In the genomic region with DNA sequence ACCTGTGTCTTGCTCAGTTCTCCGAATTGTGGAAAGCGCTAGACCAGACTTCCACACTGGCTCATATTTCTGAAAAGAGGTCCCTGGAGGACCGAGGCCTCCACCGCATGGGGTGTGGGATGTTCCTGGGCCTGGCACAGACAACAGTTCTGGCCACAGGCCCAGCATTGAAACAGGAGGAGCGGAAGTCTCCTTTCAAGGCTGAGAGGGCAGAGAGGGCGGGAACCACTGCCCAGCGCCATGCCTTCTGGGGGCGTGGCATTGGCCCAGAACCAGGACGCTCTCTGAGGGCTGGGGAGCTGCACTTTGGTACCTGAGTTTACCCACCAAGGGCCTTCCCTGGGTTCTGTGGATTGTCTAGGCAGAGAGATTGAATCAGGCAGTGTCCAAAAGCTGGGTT, we compare ENCODE assay signal across 9 mouse cellular contexts. TPM values are rescaled to one million over a fixed set of nuclear protein-coding genes. Genes with fewer than 3 reads are reported as not detected.
A peak's percentile ranks its signal among the peaks of the same experiment; 100 is the strongest.
DNase-seq lines count a peak whose midpoint lies in the region; ATAC-seq and TF ChIP-seq lines count a peak whose summit lies in the region.
"Had no signal": no experiment of that assay in that cellular context is flagged by ENCODE, and none has a peak within 500 bp of the region (broad histone marks: within the 10 kb centered on the region; RNA-seq: fewer than 3 reads in every experiment).

No protein-coding gene starts in this region.

- H3K36me3 ChIP-seq in kidney, postnatal 0 days (ENCODE audit: insufficient read depth, low read length) = no peaks in the 10 kb centered on the region
- peaks cover 30% of the 10 kb centered on the region for H3K36me3 ChIP-seq in myocyte (ENCODE audit: control insufficient read depth, insufficient read depth)

- H3K4me1 ChIP-seq in kidney, postnatal 0 days (replicated peaks; ENCODE audit: insufficient read depth, low read length) = peaks cover 8% of the 10 kb centered on the region; the same call in 1 of the 2 replicates

- WGBS in kidney, postnatal 0 days = 17% methylated on average over 9 of the region's 9 CpGs

- no peaks in the 10 kb centered on the region for H3K9me3 ChIP-seq in kidney, postnatal 0 days (replicated peaks; ENCODE audit: low read length)
- H3K9me3 ChIP-seq: limb, embryonic 12.5 days had no signal

- no peak overlapping the region for H3K4me2 ChIP-seq in kidney, postnatal 0 days (ENCODE audit: low read length)
- peak overlapping the region; percentile 53 for H3K4me2 ChIP-seq in myocyte (ENCODE audit: low read depth)
- H3K4me2 ChIP-seq: limb, embryonic 12.5 days had no signal

- H3K27me3 ChIP-seq in kidney, postnatal 0 days (ENCODE audit: insufficient read depth, low read length) = no peaks in the 10 kb centered on the region
- no peaks in the 10 kb centered on the region for H3K27me3 ChIP-seq in myocyte (ENCODE audit: control insufficient read depth, insufficient read depth, insufficient read length)
- H3K27me3 ChIP-seq: limb, embryonic 12.5 days had no signal

- H3K27ac ChIP-seq in kidney, postnatal 0 days = peak overlapping the region; percentile 47; the same call in 1 of the 2 replicates
- H3K27ac ChIP-seq: limb, embryonic 12.5 days had no signal

- peak; percentile 34 for DNase-seq in cerebellum, adult 11-12 months
- peak; percentile 81 for DNase-seq in NIH3T3 (ENCODE audit: low read depth)
- peak; percentile 69 to 73 for DNase-seq in gastrocnemius, postnatal 36 days
- peak; percentile 88 for DNase-seq in kidney, postnatal 0 days (ENCODE audit: low spot score)
- DNase-seq in right cerebral cortex, postnatal 25 days = no peak

- no peak overlapping the region for H3K4me3 ChIP-seq in kidney, postnatal 0 days (replicated peaks; ENCODE audit: low read depth, low read length)
- no peak overlapping the region for H3K4me3 ChIP-seq in myocyte
- H3K4me3 ChIP-seq: limb, embryonic 12.5 days had no signal

- no peak for TF ChIP-seq POLR2A in myocyte (IDR thresholded peaks at IDR 0.05; ENCODE audit: insufficient read length, low read depth)

- no peak for ATAC-seq in cerebellum, adult (ENCODE audit: insufficient number of reproducible peaks, low FRiP score, low TSS enrichment)
- peak; percentile 74 for ATAC-seq in kidney, postnatal 0 days (replicated peaks; ENCODE audit: low FRiP score, low read depth)
- ATAC-seq in inflammation-experienced regulatory T-cells, adult 6 months = no peak

- no peaks in the 10 kb centered on the region for H3K79me2 ChIP-seq in myocyte (ENCODE audit: control insufficient read depth, insufficient read depth)

- intact Hi-C loops in gastrocnemius, postnatal 36 days (cut with DNase I) = loop anchor here (10.0 kb wide), 1 partner anchor 151 kb away; no protein-coding TSS in a partner anchor

- TF ChIP-seq CTCF in kidney, postnatal 0 days (IDR thresholded peaks at IDR 0.05; ENCODE audit: low read depth) = no peak

- H3K9ac ChIP-seq in kidney, postnatal 0 days (ENCODE audit: low read depth, low read length) = no peak overlapping the region
- H3K9ac ChIP-seq: limb, embryonic 12.5 days had no signal

- H3ac ChIP-seq in myocyte (ENCODE audit: control insufficient read depth, insufficient read length) = no peak overlapping the region

TF ChIP-seq in myocyte, 11 proteins besides CTCF, POLR2A, EP300 and RAD21:
- no peak for TF ChIP-seq TCF3 (IDR thresholded peaks at IDR 0.05; ENCODE audit: insufficient read length, low read depth)
- peak; percentile 66 for TF ChIP-seq POLR2AphosphoS2 (IDR thresholded peaks at IDR 0.05; ENCODE audit: insufficient read length, low read depth)
- peak; percentile 44 for TF ChIP-seq E2F4 (IDR thresholded peaks at IDR 0.05; ENCODE audit: insufficient read depth)
- TF ChIP-seq SRF (IDR thresholded peaks at IDR 0.05; ENCODE audit: control insufficient read depth, insufficient read length, low read depth) = peak; percentile 97
TF ChIP-seq in myocyte: peak in this region for 3.

RNA-seq across cellular contexts. Expression of a gene that starts 6.3 kb away (rescaled TPM):
- total RNA-seq in gastrocnemius, postnatal 36 days (2021) = under 1 TPM in 1 of 2 experiments, not detected in 1; 0.33 TPM
- 0.97 and 1.1 TPM in 2 replicates for polyA plus RNA-seq in kidney, postnatal 0 days (2015; fragmentation: Nextera tagmentation; extraction: Ambion mirVana)
- polyA plus RNA-seq in myocyte (2012; fragmentation: generic; extraction: Trizol) = 1.8 TPM
- polyA plus RNA-seq in inflammation-experienced regulatory T-cells, adult 6 months (2017; shearing (Covaris generic)) = not detected

RNA-seq across cellular contexts. Expression of a gene that starts 17.2 kb away (rescaled TPM):
- 1 to 10 TPM; 2.8 to 3.2 TPM for total RNA-seq in gastrocnemius, postnatal 36 days (2021)
- polyA plus RNA-seq in kidney, postnatal 0 days (2015; fragmentation: Nextera tagmentation; extraction: Ambion mirVana) = 17.1 and 18.2 TPM in 2 replicates
- 41.6 TPM for polyA plus RNA-seq in myocyte (2012; fragmentation: generic; extraction: Trizol)
- polyA plus RNA-seq in inflammation-experienced regulatory T-cells, adult 6 months (2017; shearing (Covaris generic)) = not detected

RNA-seq across cellular contexts. Expression of a gene that starts 21.1 kb away (rescaled TPM):
- total RNA-seq in gastrocnemius, postnatal 36 days (2021) = 10 to 100 TPM; 65.4 to 74.0 TPM
- polyA plus RNA-seq in kidney, postnatal 0 days (2015; fragmentation: Nextera tagmentation; extraction: Ambion mirVana) = 374 and 379 TPM in 2 replicates
- 470 TPM for polyA plus RNA-seq in myocyte (2012; fragmentation: generic; extraction: Trizol)
- 100 to 1,000 TPM in 1 of 3 experiments, 10 to 100 TPM in 2; 75.7 to 115 (median 83.2) TPM for polyA plus RNA-seq in inflammation-experienced regulatory T-cells, adult 6 months (2017; shearing (Covaris generic))

RNA-seq across cellular contexts. Expression of a gene that starts 25.7 kb away (rescaled TPM):
- 1 to 10 TPM; 1.4 to 2.6 TPM for total RNA-seq in gastrocnemius, postnatal 36 days (2021)
- 12.5 and 14.2 TPM in 2 replicates for polyA plus RNA-seq in kidney, postnatal 0 days (2015; fragmentation: Nextera tagmentation; extraction: Ambion mirVana)
- polyA plus RNA-seq in myocyte (2012; fragmentation: generic; extraction: Trizol) = 8.5 TPM
- polyA plus RNA-seq in inflammation-experienced regulatory T-cells, adult 6 months (2017; shearing (Covaris generic)) = 10 to 100 TPM; 20.1 to 32.4 (median 23.9) TPM

RNA-seq across cellular contexts. Expression of a gene that starts 31.8 kb away (rescaled TPM):
- total RNA-seq in gastrocnemius, postnatal 36 days (2021) = 1 to 10 TPM; 5.0 to 6.0 TPM
- 8.6 and 9.0 TPM in 2 replicates for polyA plus RNA-seq in kidney, postnatal 0 days (2015; fragmentation: Nextera tagmentation; extraction: Ambion mirVana)
- 129 TPM for polyA plus RNA-seq in myocyte (2012; fragmentation: generic; extraction: Trizol)
- polyA plus RNA-seq in inflammation-experienced regulatory T-cells, adult 6 months (2017; shearing (Covaris generic)) = not detected

Comparison
In these comparisons a context has a peak if more than half of its experiments do, and no peak if none do; other contexts are left out.
1. RNA of a gene that starts 17.2 kb away (polyA plus RNA-seq): 41.6 TPM in myocyte (single experiment) and 17.1 to 18.2 TPM in kidney, postnatal 0 days; not detected in inflammation-experienced regulatory T-cells, adult 6 months; every median in the first group is over 10 times any median in the second.